Mouse (Mus musculus): ENCODE results near the gene Cdkn1c. TPM values are rescaled to one million over a fixed set of nuclear protein-coding genes. Genes with fewer than 3 reads are reported as not detected.

The Cdkn1c gene
- 10 to 100 TPM; 10.7 to 11.4 TPM for total RNA-seq (2021)

DNA sequence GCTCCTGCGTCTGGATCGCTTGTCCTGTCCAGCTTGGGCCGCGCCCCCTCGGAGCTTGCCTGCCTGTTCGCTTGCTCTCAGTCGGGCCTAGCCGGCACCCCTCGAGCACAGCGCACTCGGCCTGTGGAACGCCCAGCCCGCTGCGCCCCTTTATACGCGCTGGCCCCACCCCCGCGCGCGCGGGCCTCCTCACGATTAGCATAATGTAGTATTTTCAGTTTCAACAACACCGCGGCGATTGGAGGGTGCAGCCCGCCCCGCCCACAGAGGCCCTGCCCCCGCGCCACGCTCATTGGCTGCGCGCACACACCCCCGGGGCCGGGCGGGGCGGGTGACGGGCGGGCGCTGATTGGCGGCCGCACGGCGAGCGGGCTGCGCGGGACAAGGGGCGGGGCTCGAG lies at the start of gene Cdkn1c:
Cdkn1c (minus strand) TSS at position 177 of the 400 bp plus-strand sequence.
- DNase-seq (ENCODE audit: low spot score in 2 of 2): peak; percentile 76 to 88
- intact Hi-C loops (cut with DNase I): no loop called here

- intact Hi-C loops (cut with DNase I): no loop called here
- no peak for DNase-seq (ENCODE audit: low spot score in 2 of 2)
Observed at GRCm38 (mm10) chr7:143509566-143509965, 48.7 kb upstream of the Cdkn1c start.

GRCm38 (mm10) chr7:143506675-143507074 lies 45.8 kb upstream of the Cdkn1c start:
- intact Hi-C loops (cut with DNase I): no loop called here

GRCm38 (mm10) chr7:143506271-143506670 lies 45.4 kb upstream of the Cdkn1c start:
- intact Hi-C loops (cut with DNase I): no loop called here
- no peak for DNase-seq (ENCODE audit: low spot score in 2 of 2)

More at GRCm38 (mm10) chr7:143506675-143507074, 45.8 kb upstream of the Cdkn1c start:
- DNase-seq (ENCODE audit: low spot score in 2 of 2): peak; percentile 27 to 68

DNA sequence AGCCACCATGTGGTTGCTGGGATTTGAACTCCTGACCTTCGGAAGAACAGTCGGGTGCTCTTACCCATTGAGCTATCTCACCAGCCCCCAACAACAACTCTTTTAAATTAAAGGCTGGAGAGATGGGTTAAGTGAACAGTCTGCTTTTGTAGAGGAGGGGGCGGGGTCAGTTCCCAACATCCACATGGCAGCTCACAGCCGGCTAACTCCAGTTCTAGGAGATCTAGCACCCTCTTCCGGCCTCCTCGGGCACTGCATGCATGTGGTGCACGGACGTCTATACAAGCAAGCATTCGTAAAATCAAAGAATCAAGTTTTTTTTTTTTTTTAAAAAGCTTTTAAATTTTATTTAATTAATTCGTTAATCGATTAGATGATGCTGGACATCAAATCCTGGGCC lies 45.0 kb upstream of the Cdkn1c start:
- DNase-seq (ENCODE audit: low spot score in 2 of 2): peak; percentile 54 to 75
- intact Hi-C loops (cut with DNase I): no loop called here

DNA sequence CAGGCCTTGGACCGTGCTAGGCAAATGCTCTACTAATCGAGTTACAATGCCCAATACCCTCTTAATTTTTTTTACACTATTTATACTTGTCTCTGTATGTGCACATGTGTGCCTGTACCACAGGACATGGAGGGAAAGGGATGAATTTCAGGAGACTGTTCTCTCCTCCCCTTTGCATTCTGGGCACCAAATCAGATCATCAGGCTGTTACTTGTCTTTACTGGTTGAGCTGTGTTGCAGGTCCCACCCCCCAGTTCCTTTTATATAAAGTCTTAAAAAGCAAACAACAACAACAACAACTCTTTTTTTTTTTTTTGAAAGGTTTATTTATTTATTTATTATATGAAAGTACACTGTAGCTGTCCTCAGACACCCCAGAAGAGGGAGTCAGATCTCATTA lies 44.6 kb upstream of the Cdkn1c start:
- intact Hi-C loops (cut with DNase I): no loop called here

GRCm38 (mm10) chr7:143503926-143504325 lies 43.1 kb upstream of the Cdkn1c start:
- intact Hi-C loops (cut with DNase I): no loop called here
- DNase-seq (ENCODE audit: low spot score in 2 of 2): no peak

More for the DNA sequence above, 44.6 kb upstream of the Cdkn1c start:
- no peak for DNase-seq (ENCODE audit: low spot score in 2 of 2)

GRCm38 (mm10) chr7:143502418-143503200 lies 41.8 kb upstream of the Cdkn1c start, which contains the start of gene Phlda2:
Gene Phlda2 (minus strand): TSS chr7:143503150.
- no peak for DNase-seq (ENCODE audit: low spot score in 2 of 2)
- intact Hi-C loops (cut with DNase I): no loop called here

DNA sequence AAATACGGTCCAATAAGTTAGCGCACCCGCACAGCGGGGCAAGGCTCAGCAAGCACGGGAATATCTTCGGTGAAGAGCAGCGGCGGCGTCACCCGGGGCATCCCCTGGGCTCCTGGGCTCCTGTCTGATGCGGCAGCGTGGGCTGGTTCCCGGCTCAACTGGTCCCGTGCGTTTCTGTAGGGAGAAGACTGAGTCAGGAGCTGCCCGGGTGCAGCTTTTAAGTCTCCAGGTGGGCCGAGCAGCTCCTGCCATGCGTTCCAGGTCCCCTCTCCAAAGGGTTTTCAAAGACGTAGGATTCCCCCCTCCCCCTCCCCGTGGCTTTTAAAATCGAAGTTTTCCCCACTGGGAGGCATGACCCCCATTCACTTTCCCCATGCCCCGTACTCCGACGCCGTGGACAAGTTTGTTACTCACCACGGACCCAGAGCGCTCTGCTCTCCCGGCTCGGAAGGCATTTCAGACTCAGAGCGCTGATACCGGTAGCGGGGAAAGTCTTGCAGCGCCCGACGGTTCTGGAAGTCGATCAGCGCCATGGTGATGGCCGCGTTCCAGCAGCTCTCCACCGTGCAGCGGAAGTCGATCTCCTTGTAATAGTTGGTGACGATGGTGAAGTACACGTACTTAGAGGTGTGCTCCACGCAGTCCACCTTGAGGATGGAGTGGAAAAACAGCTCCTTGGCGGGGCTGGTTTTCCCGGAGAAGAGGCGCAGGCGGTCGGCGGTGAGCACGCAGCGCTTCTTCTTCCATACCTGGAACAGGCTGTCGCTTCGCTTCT lies 41.0 kb upstream of the Cdkn1c start:
- peak; percentile 14 to 26 for DNase-seq (ENCODE audit: low spot score in 2 of 2)
- intact Hi-C loops (cut with DNase I): no loop called here

GRCm38 (mm10) chr7:143500912-143501311 lies 40.1 kb upstream of the Cdkn1c start:
- intact Hi-C loops (cut with DNase I): no loop called here
- no peak for DNase-seq (ENCODE audit: low spot score in 2 of 2)

GRCm38 (mm10) chr7:143498584-143498983 lies 37.7 kb upstream of the Cdkn1c start:
- DNase-seq (ENCODE audit: low spot score in 2 of 2): no peak
- intact Hi-C loops (cut with DNase I): no loop called here

DNA sequence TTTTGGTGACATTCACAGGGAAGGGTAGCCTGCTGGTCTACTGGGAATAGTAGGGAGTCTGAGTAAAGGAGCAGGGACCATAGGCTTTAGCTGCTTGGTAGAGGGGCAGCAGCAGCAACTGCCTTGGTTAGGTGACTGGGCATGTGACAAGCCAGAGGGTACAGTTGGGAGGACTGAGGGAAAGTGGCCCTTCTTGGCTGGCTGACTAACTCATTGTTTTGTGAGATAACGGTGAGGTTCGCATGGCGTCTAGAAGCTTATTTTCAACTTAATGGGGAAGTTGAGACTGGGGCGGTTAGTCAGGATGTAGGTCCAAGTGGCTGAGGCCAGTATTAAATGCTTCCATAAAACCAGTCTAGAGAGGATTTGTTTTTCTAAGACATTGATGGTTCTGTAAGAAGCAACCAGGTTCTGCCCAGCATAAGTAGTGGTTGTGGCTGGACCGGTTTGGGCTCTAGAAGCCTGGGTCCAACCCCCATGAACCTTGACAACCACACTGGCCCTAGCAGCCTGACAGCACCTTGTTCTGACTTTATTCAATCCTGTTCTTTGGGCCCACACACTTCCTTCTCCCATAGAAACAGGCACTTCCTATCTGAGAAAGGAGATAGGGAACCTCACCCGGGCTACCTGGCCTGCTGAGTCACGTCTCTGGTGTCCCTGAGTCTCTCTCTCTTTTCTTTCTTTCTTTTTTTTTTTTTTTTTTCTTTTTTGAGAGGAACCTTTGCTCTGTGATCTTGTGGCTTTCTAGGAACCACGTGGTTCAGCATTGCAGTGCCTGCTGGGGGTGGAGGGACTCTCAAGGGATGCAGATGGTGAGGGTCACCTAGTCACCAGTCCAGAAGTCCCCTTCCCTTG lies 34.5 kb upstream of the Cdkn1c start:
- DNase-seq (ENCODE audit: low spot score in 2 of 2): no peak
- intact Hi-C loops (cut with DNase I): no loop called here

DNA sequence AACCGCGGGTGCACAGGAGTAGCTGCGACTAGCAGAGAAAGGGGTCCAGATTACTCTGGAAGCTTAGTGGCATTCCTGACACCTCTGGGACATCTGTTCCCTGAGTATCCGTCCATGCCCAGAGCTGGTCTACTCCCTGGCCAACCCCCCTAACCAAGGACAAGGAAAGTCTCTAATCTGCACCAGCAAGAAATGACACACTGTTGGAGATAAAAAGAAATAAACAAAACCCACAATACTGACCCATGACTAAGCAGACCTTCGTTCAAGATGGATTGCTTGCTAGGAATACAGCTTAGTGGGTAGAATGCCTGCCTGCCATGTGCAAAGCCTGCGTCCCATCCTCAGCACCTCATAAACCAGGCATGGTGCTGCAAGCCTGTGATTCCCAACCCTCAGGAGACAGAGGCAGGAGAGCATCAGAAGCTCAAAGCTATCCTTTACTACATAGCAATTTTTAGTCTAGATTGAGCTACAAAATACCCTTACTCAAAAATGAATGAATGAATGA lies 32.8 kb upstream of the Cdkn1c start:
- intact Hi-C loops (cut with DNase I): no loop called here
- no peak for DNase-seq (ENCODE audit: low spot score in 2 of 2)

DNA sequence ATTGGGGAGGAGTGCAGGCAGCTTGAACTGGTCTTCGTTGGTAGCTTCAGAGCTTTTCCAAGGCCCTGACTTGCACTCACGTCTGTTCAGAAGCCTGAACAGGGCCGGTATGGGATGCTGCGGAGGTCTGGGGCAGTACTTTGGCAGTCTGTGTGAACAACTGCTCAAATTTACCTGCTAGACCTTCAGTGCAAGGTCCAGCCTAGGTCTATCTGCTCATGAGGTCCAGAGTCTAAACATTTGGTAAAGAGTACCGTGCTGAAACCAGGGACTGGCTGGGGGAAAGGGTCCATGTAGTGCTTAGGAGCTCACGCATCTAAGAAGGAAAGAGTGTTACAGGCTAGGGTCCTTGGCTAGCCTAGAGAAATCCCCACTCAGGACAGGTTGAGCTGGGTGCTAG lies 28.9 kb upstream of the Cdkn1c start:
- intact Hi-C loops (cut with DNase I): no loop called here
- no peak for DNase-seq (ENCODE audit: low spot score in 2 of 2)

DNA sequence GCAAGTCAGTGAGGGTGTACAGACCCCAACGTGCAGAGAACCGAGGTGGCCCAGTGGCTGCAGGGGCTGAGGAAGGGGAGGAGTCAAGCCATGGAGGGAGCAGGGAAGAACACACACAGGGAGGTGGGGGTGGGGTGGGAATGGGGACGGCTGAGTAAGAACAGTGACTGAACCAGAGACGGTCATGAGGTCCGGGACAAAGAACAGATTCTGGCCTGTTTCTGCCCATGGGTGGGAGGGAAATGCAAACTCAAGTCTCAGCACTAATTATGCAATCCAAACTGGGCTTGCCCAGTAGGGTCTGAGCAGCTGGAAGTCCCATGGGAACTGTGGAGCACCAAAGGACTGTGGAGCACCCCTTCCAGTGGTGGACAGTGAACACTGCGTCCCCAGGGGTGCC lies 21.7 kb upstream of the Cdkn1c start:
- intact Hi-C loops (cut with DNase I): no loop called here
- no peak for DNase-seq (ENCODE audit: low spot score in 2 of 2)

DNA sequence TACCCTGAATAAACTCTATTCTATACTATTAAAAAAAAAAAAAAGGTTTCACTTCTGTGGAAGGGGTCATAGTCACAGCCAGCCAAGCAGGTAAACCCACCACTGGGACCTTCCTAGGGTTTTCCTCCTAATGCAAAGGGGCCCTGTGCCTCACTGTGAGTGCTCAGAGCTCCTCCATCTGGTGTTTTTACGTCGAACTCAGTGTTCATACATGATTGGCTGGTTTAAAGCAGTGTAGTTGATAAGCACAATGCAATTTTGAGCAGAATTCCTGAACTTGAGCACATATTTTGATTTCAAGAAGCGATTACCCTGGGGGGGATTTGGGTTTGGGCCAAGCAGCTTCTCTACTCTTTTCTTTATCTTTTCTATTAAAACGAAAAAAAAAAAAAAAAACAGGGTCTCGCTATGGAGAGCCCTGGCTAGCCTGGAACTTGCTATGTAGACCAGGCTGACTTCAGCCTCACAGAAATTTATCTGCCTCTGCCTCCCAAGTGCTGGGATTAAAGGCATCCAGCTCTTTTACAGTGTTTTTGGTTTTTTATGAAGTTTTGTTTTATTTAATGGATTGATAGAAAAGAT lies 21.0 kb upstream of the Cdkn1c start:
- intact Hi-C loops (cut with DNase I): no loop called here

DNA sequence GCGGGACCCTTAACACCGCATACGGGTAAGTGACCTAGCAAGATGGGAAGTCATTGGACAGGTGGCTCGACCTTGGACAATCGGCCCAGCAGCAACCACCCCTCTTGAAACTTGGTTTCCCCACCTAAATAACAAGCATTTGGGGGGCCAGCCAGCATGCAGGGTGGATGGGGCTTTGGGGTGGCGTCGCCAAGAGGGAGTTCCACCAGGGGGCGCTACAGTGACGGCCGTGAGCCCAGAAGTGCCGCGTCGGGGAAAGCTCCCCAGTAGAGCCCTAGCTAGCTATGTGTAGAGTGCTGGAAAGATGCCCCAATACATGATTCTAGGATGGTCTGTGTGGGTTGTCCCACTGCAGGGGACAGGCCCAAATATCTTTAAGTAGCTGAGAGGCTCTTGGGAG lies 19.6 kb upstream of the Cdkn1c start:
- intact Hi-C loops (cut with DNase I): no loop called here

More for the DNA sequence above, 21.0 kb upstream of the Cdkn1c start:
- no peak for DNase-seq (ENCODE audit: low spot score in 2 of 2)

DNA sequence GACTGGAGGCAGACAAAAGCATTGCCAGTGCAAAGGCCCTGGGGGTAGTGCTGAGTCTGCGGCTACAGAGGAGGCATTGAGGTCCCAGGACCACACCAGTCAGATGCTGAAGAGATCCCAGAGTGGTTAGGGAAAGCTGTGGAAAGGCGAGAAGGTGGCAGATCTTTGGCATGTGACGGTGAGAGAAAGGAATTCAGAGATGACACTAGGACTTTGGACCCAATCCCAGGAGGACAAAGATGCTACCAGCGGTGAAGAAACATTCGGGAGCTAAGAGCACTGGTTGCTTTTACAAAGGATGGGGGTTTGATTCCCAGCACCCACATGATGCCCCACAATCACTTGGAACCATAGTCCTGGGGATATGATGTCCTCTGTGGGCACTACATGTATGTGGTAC lies 16.9 kb upstream of the Cdkn1c start:
- DNase-seq (ENCODE audit: low spot score in 2 of 2): no peak
- intact Hi-C loops (cut with DNase I): loop anchor here (5.0 to 10.0 kb wide), 2 partner anchors 285 to 583 kb away; no protein-coding TSS in a partner anchor

More for the DNA sequence above, 19.6 kb upstream of the Cdkn1c start:
- DNase-seq (ENCODE audit: low spot score in 2 of 2): peak in 1 of 2 experiments; percentile 26

GRCm38 (mm10) chr7:143476702-143477335 lies 16.0 kb upstream of the Cdkn1c start:
- no peak for DNase-seq (ENCODE audit: low spot score in 2 of 2)
- intact Hi-C loops (cut with DNase I): loop anchor here (5.0 to 10.0 kb wide), 2 partner anchors 285 to 582 kb away; no protein-coding TSS in a partner anchor
